Mouse (Mus musculus): ENCODE data around the gene Phip. TPM values are rescaled to one million over a fixed set of nuclear protein-coding genes. Genes with fewer than 3 reads are reported as not detected.

The Phip gene
- 118 and 119 TPM in 2 replicates for polyA plus RNA-seq (2016; fragmentation: Nextera tagmentation; extraction: Ambion mirVana)

GRCm38 (mm10) chr9:82975342-82976215 lies at the start of gene Phip:
Gene Phip (minus strand): TSS chr9:82975516.
- H3K36me3 ChIP-seq (replicated peaks): peaks cover 11% of the 10 kb centered on the region
- H3K27me3 ChIP-seq (ENCODE audit: poor library complexity, severe bottlenecking): no peaks in the 10 kb centered on the region
- WGBS: under 1% methylated on average over 66 of the region's 79 CpGs
- peak; percentile 91 for DNase-seq (ENCODE audit: extremely low spot score, low spot score)
- H3K4me1 ChIP-seq: peaks cover 33% of the 10 kb centered on the region
- peak within 1 kb of the TSS; percentile 86 for H3K4me3 ChIP-seq
- no peaks in the 10 kb centered on the region for H3K9me3 ChIP-seq
- peak within 1 kb of the TSS; percentile 100 for H3K27ac ChIP-seq

GRCm38 (mm10) chr9:83023724-83024123 lies 48.4 kb upstream of the Phip start:
- no peaks in the 10 kb centered on the region for H3K9me3 ChIP-seq
- no peak overlapping the region for H3K27ac ChIP-seq
- WGBS: 81% methylated on average over 6 of the region's 6 CpGs
- no peak overlapping the region for H3K4me3 ChIP-seq
- H3K36me3 ChIP-seq (replicated peaks): no peaks in the 10 kb centered on the region
- H3K4me1 ChIP-seq: no peaks in the 10 kb centered on the region
- no peak for DNase-seq (ENCODE audit: extremely low spot score, low spot score)
- no peaks in the 10 kb centered on the region for H3K27me3 ChIP-seq (ENCODE audit: poor library complexity, severe bottlenecking)

- Histone ChIP-seq H3K27me3 (ENCODE audit: poor library complexity, severe bottlenecking) (no peaks in the 10 kb centered on the region), H3K36me3 (replicated peaks) (no peaks in the 10 kb centered on the region), H3K4me1 (no peaks in the 10 kb centered on the region), H3K9me3 (no peaks in the 10 kb centered on the region), H3K27ac (no peak overlapping the region), H3K4me3 (no peak overlapping the region)
- no peak for DNase-seq (ENCODE audit: extremely low spot score, low spot score)
- WGBS: 90% methylated on average over 4 of the region's 4 CpGs
These were observed 39.2 kb upstream of the Phip start for GRCm38 (mm10) chr9:83014516-83014915.

GRCm38 (mm10) chr9:83008306-83008705 lies 33.0 kb upstream of the Phip start:
- WGBS: 84% methylated on average over 1 of the region's 1 CpGs
- Histone ChIP-seq H3K27ac (no peak overlapping the region), H3K36me3 (replicated peaks) (no peaks in the 10 kb centered on the region), H3K9me3 (no peaks in the 10 kb centered on the region), H3K4me1 (no peaks in the 10 kb centered on the region; the same call in 1 of the 2 replicates), H3K27me3 (ENCODE audit: poor library complexity, severe bottlenecking) (no peaks in the 10 kb centered on the region), H3K4me3 (no peak overlapping the region)
- no peak for DNase-seq (ENCODE audit: extremely low spot score, low spot score)

- Histone ChIP-seq H3K27me3 (ENCODE audit: poor library complexity, severe bottlenecking) (no peaks in the 10 kb centered on the region), H3K27ac (no peak overlapping the region), H3K36me3 (replicated peaks) (no peaks in the 10 kb centered on the region), H3K9me3 (no peaks in the 10 kb centered on the region), H3K4me1 (no peaks in the 10 kb centered on the region; the same call in 1 of the 2 replicates), H3K4me3 (no peak overlapping the region)
- DNase-seq (ENCODE audit: extremely low spot score, low spot score): no peak
- 95% methylated on average over 4 of the region's 4 CpGs for WGBS
These were observed 26.0 kb upstream of the Phip start for GRCm38 (mm10) chr9:83001342-83001741.

GRCm38 (mm10) chr9:82997765-82998500 lies 22.6 kb upstream of the Phip start:
- no peaks in the 10 kb centered on the region for H3K36me3 ChIP-seq (replicated peaks)
- no peak overlapping the region for H3K4me3 ChIP-seq
- no peaks in the 10 kb centered on the region for H3K4me1 ChIP-seq
- no peaks in the 10 kb centered on the region for H3K9me3 ChIP-seq
- H3K27me3 ChIP-seq (ENCODE audit: poor library complexity, severe bottlenecking): no peaks in the 10 kb centered on the region
- WGBS: 94% methylated on average over 2 of the region's 2 CpGs
- H3K27ac ChIP-seq: no peak overlapping the region
- no peak for DNase-seq (ENCODE audit: extremely low spot score, low spot score)

GRCm38 (mm10) chr9:82976936-82977335 lies 1.6 kb upstream of the Phip start:
- Histone ChIP-seq H3K27ac (peak overlapping the region; percentile 100), H3K4me3 (peak overlapping the region; percentile 86), H3K27me3 (ENCODE audit: poor library complexity, severe bottlenecking) (no peaks in the 10 kb centered on the region), H3K9me3 (no peaks in the 10 kb centered on the region), H3K36me3 (replicated peaks) (peaks cover 3% of the 10 kb centered on the region; the same call in 1 of the 2 replicates), H3K4me1 (peaks cover 23% of the 10 kb centered on the region)
- peak; percentile 29 for DNase-seq (ENCODE audit: extremely low spot score, low spot score)
- 8% methylated on average over 5 of the region's 5 CpGs for WGBS

GRCm38 (mm10) chr9:82976219-82976618 lies 903 bp upstream of the Phip start:
- no peak for DNase-seq (ENCODE audit: extremely low spot score, low spot score)
- under 1% methylated on average over 9 of the region's 9 CpGs for WGBS
- Histone ChIP-seq H3K4me1 (peaks cover 27% of the 10 kb centered on the region), H3K9me3 (no peaks in the 10 kb centered on the region), H3K4me3 (peak overlapping the region; percentile 86), H3K27me3 (ENCODE audit: poor library complexity, severe bottlenecking) (no peaks in the 10 kb centered on the region), H3K36me3 (replicated peaks) (peaks cover 6% of the 10 kb centered on the region; the same call in 1 of the 2 replicates), H3K27ac (peak overlapping the region; percentile 100)

- no peaks in the 10 kb centered on the region for H3K27me3 ChIP-seq (ENCODE audit: poor library complexity, severe bottlenecking)
- H3K9me3 ChIP-seq: no peaks in the 10 kb centered on the region
- under 1% methylated on average over 33 of the region's 61 CpGs for WGBS
These were observed 364 bp downstream of the Phip start for GRCm38 (mm10) chr9:82974962-82975341.

GRCm38 (mm10) chr9:82974187-82974861 lies 992 bp downstream of the Phip start:
- peaks cover 36% of the 10 kb centered on the region for H3K4me1 ChIP-seq
- peak overlapping the region; percentile 86 for H3K4me3 ChIP-seq
- peak; percentile 87 for DNase-seq (ENCODE audit: extremely low spot score, low spot score)
- no peaks in the 10 kb centered on the region for H3K27me3 ChIP-seq (ENCODE audit: poor library complexity, severe bottlenecking)
- H3K36me3 ChIP-seq (replicated peaks): peaks cover 17% of the 10 kb centered on the region
- WGBS: 1% methylated on average over 70 of the region's 75 CpGs
- peak overlapping the region; percentile 100 for H3K27ac ChIP-seq
- no peaks in the 10 kb centered on the region for H3K9me3 ChIP-seq

More at GRCm38 (mm10) chr9:82974962-82975341, 364 bp downstream of the Phip start:
- no peak for DNase-seq (ENCODE audit: extremely low spot score, low spot score)
- H3K4me3 ChIP-seq: peak overlapping the region; percentile 86
- peaks cover 15% of the 10 kb centered on the region for H3K36me3 ChIP-seq (replicated peaks)
- peaks cover 36% of the 10 kb centered on the region for H3K4me1 ChIP-seq
- H3K27ac ChIP-seq: peak overlapping the region; percentile 100

- peak overlapping the region; percentile 86 for H3K4me3 ChIP-seq
- H3K4me1 ChIP-seq: peaks cover 36% of the 10 kb centered on the region
- no peak for DNase-seq (ENCODE audit: extremely low spot score, low spot score)
- WGBS: 50% methylated on average over 8 of the region's 8 CpGs
- peak overlapping the region; percentile 100 for H3K27ac ChIP-seq
- no peaks in the 10 kb centered on the region for H3K27me3 ChIP-seq (ENCODE audit: poor library complexity, severe bottlenecking)
- H3K36me3 ChIP-seq (replicated peaks): peaks cover 24% of the 10 kb centered on the region
- no peaks in the 10 kb centered on the region for H3K9me3 ChIP-seq
These were observed 1.9 kb downstream of the Phip start for GRCm38 (mm10) chr9:82973321-82973892.

GRCm38 (mm10) chr9:82971433-82971832 lies 3.9 kb downstream of the Phip start:
- Histone ChIP-seq H3K4me3 (peak overlapping the region; percentile 2; the same call in 1 of the 2 replicates), H3K4me1 (peaks cover 25% of the 10 kb centered on the region)
- WGBS: 88% methylated on average over 1 of the region's 1 CpGs

More at GRCm38 (mm10) chr9:82971433-82971832, 3.9 kb downstream of the Phip start:
- Histone ChIP-seq H3K27me3 (ENCODE audit: poor library complexity, severe bottlenecking) (no peaks in the 10 kb centered on the region), H3K9me3 (no peaks in the 10 kb centered on the region), H3K36me3 (replicated peaks) (peaks cover 27% of the 10 kb centered on the region), H3K27ac (no peak overlapping the region)
- DNase-seq (ENCODE audit: extremely low spot score, low spot score): no peak
